Mouse (Mus musculus) mammary gland, adult 2 months (tissue): ENCODE results near the gene Actbl2. TPM values are rescaled to one million over a fixed set of nuclear protein-coding genes. Genes with fewer than 3 reads are reported as not detected.

Experiments used
- polyA plus RNA-seq: library from polyadenylated mRNA; depleted of rRNA; stranded (reverse); fragments of >200 nt; gene quantifications from 2 replicates; pipeline ENCODE4 v1.2.3, GENCODE M21; 2012; ENCODE audit warnings: low replicate concordance; rRNA removed

The Actbl2 gene
- polyA plus RNA-seq = not detected in 2 replicates

DNA sequence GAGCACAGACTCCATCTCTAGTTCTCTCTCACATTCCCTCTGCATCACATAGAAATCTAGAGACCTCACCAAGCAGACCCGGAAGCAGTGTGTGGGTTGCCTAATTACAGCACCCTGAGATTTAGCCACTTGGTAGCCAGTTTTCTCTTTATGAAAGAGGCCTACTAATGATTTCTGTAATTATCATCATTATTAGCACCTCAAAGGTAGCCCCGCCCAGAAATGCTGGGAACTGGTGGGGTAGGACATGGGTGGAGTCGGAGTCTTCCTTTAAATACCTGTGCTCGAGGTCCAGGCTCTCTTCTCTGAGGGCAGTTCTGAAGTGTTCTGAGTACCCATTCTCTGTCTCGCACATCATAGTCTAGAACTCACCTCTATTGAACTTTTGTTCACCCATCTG, at the start of gene Actbl2:
TSS of gene Actbl2 (plus strand) at position 301 of the 400 bp plus-strand sequence.

Other genes with a start within 250 kb of the Actbl2 start
- gene Gpbp1, start 235.1 kb downstream of the Actbl2 start, polyA plus RNA-seq = 1.2 and 4.0 TPM in 2 replicates